Mouse (Mus musculus): ENCODE measurements around the gene Tas1r3.

GRCm38 (mm10) chr4:155856071-155856470 lies 7.1 kb downstream of the Tas1r3 start:
- no peak for TF ChIP-seq CTCF (IDR thresholded peaks at IDR 0.05; ENCODE audit: low read depth, low read length)
- TF ChIP-seq POLR2A (IDR thresholded peaks at IDR 0.05; ENCODE audit: insufficient read depth, low read length): no peak
